33 mouse cellular contexts compared by ENCODE assay signal in genomic region chr12:53144760-53145159, GRCm38 (mm10).
A peak's percentile ranks its signal among the peaks of the same experiment; 100 is the strongest.
DNase-seq lines count a peak whose midpoint lies in the region; ATAC-seq and TF ChIP-seq lines count a peak whose summit lies in the region.
"Had no signal": no experiment of that assay in that cellular context is flagged by ENCODE, and none has a peak within 500 bp of the region (broad histone marks: within the 10 kb centered on the region; RNA-seq: fewer than 3 reads in every experiment).

No protein-coding gene starts in this region.

- no peak overlapping the region for H3K4me3 ChIP-seq in forebrain, embryonic 12.5 days (replicated peaks)
- H3K4me3 ChIP-seq in forebrain, embryonic 15.5 days = no peak overlapping the region
- H3K4me3 ChIP-seq in layer of hippocampus, adult 2 months = no peak overlapping the region
- no peak overlapping the region for H3K4me3 ChIP-seq in hindbrain, postnatal 0 days (ENCODE audit: low read length)
- no peak overlapping the region for H3K4me3 ChIP-seq in embryonic facial prominence, embryonic 10.5 days
- H3K4me3 ChIP-seq: erythroblast, embryonic 14.5 days; heart, embryonic 10.5 days; heart, embryonic 15.5 days; limb, embryonic 10.5 days; limb, embryonic 15.5 days; liver, embryonic 13.5 days; neural tube, embryonic 15.5 days; stomach, embryonic 15.5 days had no signal

- no peak for TF ChIP-seq POLR2A in brain, embryonic 14.5 days (IDR thresholded peaks at IDR 0.05; ENCODE audit: borderline replicate concordance, extremely low read depth, insufficient read depth, insufficient read length, poor library complexity, severe bottlenecking)

- no peak overlapping the region for H3K9ac ChIP-seq in forebrain, embryonic 12.5 days
- H3K9ac ChIP-seq in forebrain, embryonic 15.5 days (replicated peaks) = no peak overlapping the region
- H3K9ac ChIP-seq in hindbrain, postnatal 0 days (replicated peaks; ENCODE audit: low read length) = no peak overlapping the region
- H3K9ac ChIP-seq: heart, embryonic 15.5 days; limb, embryonic 15.5 days; liver, embryonic 13.5 days; neural tube, embryonic 15.5 days; stomach, embryonic 15.5 days had no signal

- H3K4me1 ChIP-seq in forebrain, embryonic 12.5 days = peaks cover 13% of the 10 kb centered on the region
- peaks cover 20% of the 10 kb centered on the region for H3K4me1 ChIP-seq in forebrain, embryonic 15.5 days
- peaks cover 3% of the 10 kb centered on the region; the same call in 1 of the 2 replicates for H3K4me1 ChIP-seq in hindbrain, postnatal 0 days (ENCODE audit: insufficient read depth, low read length)
- H3K4me1 ChIP-seq in embryonic facial prominence, embryonic 10.5 days = no peaks in the 10 kb centered on the region
- H3K4me1 ChIP-seq: heart, embryonic 15.5 days; liver, embryonic 13.5 days; stomach, embryonic 15.5 days had no signal

- no peak for ATAC-seq in forebrain, embryonic 12.5 days (ENCODE audit: low FRiP score)
- ATAC-seq in forebrain, embryonic 15.5 days (replicated peaks) = no peak; the same call in 1 of the 2 replicates
- ATAC-seq in hindbrain, postnatal 0 days = peak; percentile 19; the same call in 1 of the 2 replicates
- ATAC-seq: activated CD4-positive, CD25-positive, alpha-beta regulatory T cell, adult 4 months; forebrain, embryonic 16.5 days; intestine, embryonic 16.5 days; lung, postnatal 0 days had no signal

- H3K9me3 ChIP-seq in forebrain, embryonic 12.5 days = no peaks in the 10 kb centered on the region
- no peaks in the 10 kb centered on the region for H3K9me3 ChIP-seq in forebrain, embryonic 15.5 days
- H3K9me3 ChIP-seq in hindbrain, postnatal 0 days (ENCODE audit: low read length) = no peaks in the 10 kb centered on the region
- no peaks in the 10 kb centered on the region for H3K9me3 ChIP-seq in embryonic facial prominence, embryonic 10.5 days
- H3K9me3 ChIP-seq: heart, embryonic 10.5 days; heart, embryonic 15.5 days; limb, embryonic 10.5 days; limb, embryonic 15.5 days; liver, embryonic 13.5 days; neural tube, embryonic 15.5 days; stomach, embryonic 15.5 days had no signal

- WGBS in forebrain, embryonic 12.5 days = 96% methylated on average over 10 of the region's 10 CpGs
- WGBS in forebrain, embryonic 15.5 days = 97% methylated on average over 10 of the region's 10 CpGs
- 94% methylated on average over 10 of the region's 10 CpGs for WGBS in hindbrain, postnatal 0 days
- 96% methylated on average over 10 of the region's 10 CpGs for WGBS in embryonic facial prominence, embryonic 10.5 days

- no peaks in the 10 kb centered on the region for H3K27me3 ChIP-seq in forebrain, embryonic 12.5 days
- no peaks in the 10 kb centered on the region for H3K27me3 ChIP-seq in forebrain, embryonic 15.5 days
- no peaks in the 10 kb centered on the region for H3K27me3 ChIP-seq in hindbrain, postnatal 0 days (ENCODE audit: insufficient read depth, low read length)
- no peaks in the 10 kb centered on the region for H3K27me3 ChIP-seq in embryonic facial prominence, embryonic 10.5 days (replicated peaks; ENCODE audit: low read depth, poor library complexity, severe bottlenecking)
- H3K27me3 ChIP-seq: CH12.LX; heart, embryonic 15.5 days; limb, embryonic 15.5 days; liver, embryonic 13.5 days; neural tube, embryonic 15.5 days; stomach, embryonic 15.5 days had no signal

- H3K4me2 ChIP-seq in forebrain, embryonic 12.5 days = no peak overlapping the region
- no peak overlapping the region for H3K4me2 ChIP-seq in forebrain, embryonic 15.5 days (replicated peaks)
- H3K4me2 ChIP-seq in hindbrain, postnatal 0 days (ENCODE audit: low read depth, low read length) = no peak overlapping the region
- H3K4me2 ChIP-seq: heart, embryonic 15.5 days; limb, embryonic 15.5 days; liver, embryonic 13.5 days; neural tube, embryonic 15.5 days; stomach, embryonic 15.5 days had no signal

- TF ChIP-seq CTCF in layer of hippocampus, adult 2 months (conservative IDR thresholded peaks at IDR 0.05) = peak; percentile 28
- TF ChIP-seq CTCF in brain, embryonic 14.5 days (IDR thresholded peaks at IDR 0.05; ENCODE audit: borderline replicate concordance, extremely low read depth, insufficient read depth, insufficient read length) = no peak
- no peak for TF ChIP-seq CTCF in hindbrain, postnatal 0 days (IDR thresholded peaks at IDR 0.05; ENCODE audit: low read depth)

- peak overlapping the region; percentile 36; the same call in 1 of the 2 replicates for H3K27ac ChIP-seq in forebrain, embryonic 12.5 days
- no peak overlapping the region for H3K27ac ChIP-seq in forebrain, embryonic 15.5 days (replicated peaks)
- no peak overlapping the region for H3K27ac ChIP-seq in layer of hippocampus, adult 2 months
- no peak overlapping the region; the same call in 1 of the 2 replicates for H3K27ac ChIP-seq in hindbrain, postnatal 0 days
- no peak overlapping the region for H3K27ac ChIP-seq in embryonic facial prominence, embryonic 10.5 days (replicated peaks)
- H3K27ac ChIP-seq: heart, embryonic 10.5 days; heart, embryonic 15.5 days; kidney, postnatal 0 days; limb, embryonic 10.5 days; limb, embryonic 15.5 days; liver, embryonic 13.5 days; macrophage; neural tube, embryonic 15.5 days; stomach, embryonic 15.5 days had no signal

- H3K36me3 ChIP-seq in forebrain, embryonic 12.5 days (replicated peaks) = peaks cover 24% of the 10 kb centered on the region
- peaks cover 23% of the 10 kb centered on the region for H3K36me3 ChIP-seq in forebrain, embryonic 15.5 days
- peaks cover 30% of the 10 kb centered on the region for H3K36me3 ChIP-seq in hindbrain, postnatal 0 days (ENCODE audit: insufficient read depth, low read length)
- H3K36me3 ChIP-seq in embryonic facial prominence, embryonic 10.5 days (replicated peaks) = no peaks in the 10 kb centered on the region
- H3K36me3 ChIP-seq: limb, embryonic 10.5 days; limb, embryonic 15.5 days; liver, embryonic 13.5 days; stomach, embryonic 15.5 days had no signal

- no peak for DNase-seq in layer of hippocampus, adult 2 months (ENCODE audit: low spot score in 2 of 2)
- no peak for DNase-seq in layer of hippocampus, adult 11-12 months (ENCODE audit: low spot score)
- DNase-seq in brain, embryonic 14.5 days (ENCODE audit: low read depth) = peak; percentile 45
- DNase-seq in hindbrain, postnatal 0 days (ENCODE audit: low spot score) = peak; percentile 31
- DNase-seq in urinary bladder, adult 18-20 months (ENCODE audit: low spot score in 2 of 2) = no peak
- no peak for DNase-seq in embryonic facial prominence, embryonic 10.5 days (ENCODE audit: low spot score)
- DNase-seq: adrenal gland, adult 8-10 months; cerebellum, adult 11 months; cerebellum, adult 9-11 months; gastrocnemius, postnatal 10 days; kidney, adult 8-10 months; kidney, postnatal 4 days; layer of hippocampus, adult 9-11 months; liver, embryonic 13.5 days; lung, adult 18-20 months; retina, postnatal 1 day; right cerebral cortex, postnatal 14 days had no signal

Comparison
In these comparisons a context has a peak if more than half of its experiments do, and no peak if none do; other contexts are left out.
1. DNase-seq: peak in brain, embryonic 14.5 days (single experiment) and hindbrain, postnatal 0 days (single experiment); none in layer of hippocampus, adult 2 months (0 of 2), layer of hippocampus, adult 11-12 months (single experiment), urinary bladder, adult 18-20 months (0 of 2) and embryonic facial prominence, embryonic 10.5 days (single experiment).